Mouse (Mus musculus) E14TG2a.4 (cell line): ENCODE results near the gene 1700102P08Rik.

Source experiments
- H3K27me3 ChIP-seq: 2 replicates; pipeline ENCODE4 v1.6.1; 2014; ENCODE audit warnings: low read length, control low read depth; ENCODE audit not compliant: insufficient read depth
- H3K36me3 ChIP-seq: 2 replicates; pipeline ENCODE4 v1.6.1; 2014; ENCODE audit warnings: low read length, control low read depth; ENCODE audit not compliant: insufficient read depth
- H3K4me1 ChIP-seq: replicated peaks from 2 replicates; pipeline ENCODE4 v1.6.1; 2014; ENCODE audit warnings: low read depth, low read length, control low read depth
- H3K4me3 ChIP-seq: replicated peaks from 2 replicates; pipeline ENCODE4 v1.5.1; 2014; ENCODE audit warnings: mild to moderate bottlenecking, low read length
- H3K9me3 ChIP-seq: 2 replicates; pipeline ENCODE4 v1.6.1; 2014; ENCODE audit warnings: low read length, control low read depth
- POU5F1 ChIP-seq: IDR thresholded peaks from 2 replicates; pipeline ENCODE4 v1.6.1; 2014; ENCODE audit warnings: low read length, borderline replicate concordance

1700102P08Rik gene

DNA sequence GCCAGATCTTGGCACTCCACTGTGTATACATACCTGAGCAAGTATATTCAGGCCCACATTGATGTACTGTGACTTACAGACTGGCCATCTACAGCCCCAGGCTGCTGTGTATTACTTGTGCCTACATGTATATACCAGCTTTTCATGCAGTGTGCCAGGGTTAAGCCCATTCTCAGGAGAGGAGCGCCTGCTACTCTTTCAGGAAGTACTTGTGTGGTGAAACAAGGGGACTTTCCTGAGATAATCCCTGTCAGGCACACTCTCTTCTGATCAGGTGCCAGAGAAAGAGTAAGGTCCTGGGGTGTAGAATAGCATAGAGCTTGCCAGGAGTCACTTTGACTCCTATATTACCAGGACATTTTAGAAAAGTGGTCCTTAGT is 67.3 kb downstream of the 1700102P08Rik start:
- Histone ChIP-seq H3K27me3 (no peaks in the 10 kb centered on the region), H3K4me3 (peak overlapping the region; percentile 97), H3K4me1 (peaks cover 78% of the 10 kb centered on the region), H3K36me3 (peaks cover 32% of the 10 kb centered on the region), H3K9me3 (no peaks in the 10 kb centered on the region)
- TF ChIP-seq POU5F1: no peak
